Mouse (Mus musculus): ENCODE measurements at regions not wholly inside any gene's neighbourhood (a gene's known extent, or its start where the extent isn't known, plus 50 kb on each side); places are given as distances from the start of the nearest gene placed in this dataset.

DNA sequence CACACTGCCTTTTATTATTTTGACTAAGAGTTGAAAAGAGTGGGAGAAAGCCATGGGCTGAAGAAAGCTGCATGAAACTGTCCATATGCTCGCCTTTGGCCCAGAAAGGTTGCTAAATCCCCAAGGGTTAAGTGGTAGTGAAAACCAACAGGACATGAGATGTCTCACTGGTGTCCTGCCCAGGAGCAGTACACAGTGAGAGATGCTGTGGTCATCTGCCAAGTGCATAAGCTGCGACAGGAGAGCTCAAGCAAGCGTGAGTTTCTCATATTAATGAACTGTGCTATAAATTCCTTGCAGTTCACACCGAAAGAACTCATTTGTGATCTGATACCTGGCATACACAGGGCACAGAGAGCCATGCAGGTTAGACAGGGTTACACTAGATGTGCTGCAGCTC lies 380.0 kb downstream of the Gria2 start:
- TF ChIP-seq CTCF (IDR thresholded peaks at IDR 0.05; ENCODE audit: low read depth, low read length) (no peak), POLR2AphosphoS5 (IDR thresholded peaks at IDR 0.05; ENCODE audit: insufficient replicate concordance, low read depth, low read length) (no peak)

All from G1E (cell line).